Mouse (Mus musculus) spleen, adult 2 months (tissue): Measurements from ENCODE around the gene Gm49369.

Experiments used
- CTCF ChIP-seq: fragments of 200-500 bp; IDR thresholded peaks from 2 replicates; pipeline ENCODE4 v1.5.1; 2011; ENCODE audit warnings: mild to moderate bottlenecking, inconsistent platforms; ENCODE audit not compliant: insufficient read depth, insufficient read length, insufficient replicate concordance; ENCODE audit errors: extremely low read depth
- POLR2A ChIP-seq: fragments of 200-500 bp; IDR thresholded peaks from 2 replicates; pipeline ENCODE4 v1.6.1; 2011; ENCODE audit warnings: low read depth, low read length, inconsistent platforms

- no peak for TF ChIP-seq CTCF
- TF ChIP-seq POLR2A: no peak; the same call in 1 of the 2 replicates
These were observed 28.6 kb downstream of the Gm49369 start for GRCm38 (mm10) chr7:142353854-142354253.
